Mouse (Mus musculus) liver, adult (tissue): ENCODE data around the gene Arap1.

ENCODE experiments used
- GATA4 ChIP-seq: IDR thresholded peaks from 2 replicates; pipeline ENCODE4 v1.6.1; 2014; ENCODE audit warnings: mild to moderate bottlenecking, low read length; ENCODE audit not compliant: insufficient replicate concordance

The Arap1 gene

DNA sequence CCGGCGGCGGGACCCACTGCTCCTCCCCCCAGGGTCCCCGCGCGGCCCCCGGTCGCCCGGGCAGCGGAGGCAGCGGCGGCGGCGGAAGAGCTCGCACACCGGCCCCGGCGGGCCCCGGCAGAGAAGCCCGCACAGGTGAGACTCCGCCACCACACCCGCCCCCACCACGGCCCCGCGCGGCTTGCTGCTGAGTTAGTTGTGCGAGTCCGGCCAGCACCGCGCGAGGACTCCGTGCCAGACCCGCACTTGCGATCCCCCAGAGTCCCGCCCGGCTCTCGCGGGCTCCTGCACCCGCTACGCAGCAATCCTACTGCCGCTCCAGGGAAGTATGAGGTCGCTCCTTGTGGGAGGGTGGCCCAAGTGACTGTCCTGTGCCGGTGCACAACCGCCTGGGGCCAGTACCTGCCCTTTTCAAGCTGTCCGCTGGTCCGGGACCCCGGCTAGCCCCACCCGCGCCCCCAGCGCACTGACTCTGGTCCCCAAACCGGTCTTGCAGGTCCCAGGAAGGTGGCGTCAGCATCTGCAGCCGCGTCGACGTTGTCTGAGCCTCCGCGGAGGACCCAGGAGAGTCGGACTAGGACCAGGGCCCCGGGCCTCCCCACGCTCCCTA lies 26.5 kb upstream of the Arap1 start:
- no peak for TF ChIP-seq GATA4

DNA sequence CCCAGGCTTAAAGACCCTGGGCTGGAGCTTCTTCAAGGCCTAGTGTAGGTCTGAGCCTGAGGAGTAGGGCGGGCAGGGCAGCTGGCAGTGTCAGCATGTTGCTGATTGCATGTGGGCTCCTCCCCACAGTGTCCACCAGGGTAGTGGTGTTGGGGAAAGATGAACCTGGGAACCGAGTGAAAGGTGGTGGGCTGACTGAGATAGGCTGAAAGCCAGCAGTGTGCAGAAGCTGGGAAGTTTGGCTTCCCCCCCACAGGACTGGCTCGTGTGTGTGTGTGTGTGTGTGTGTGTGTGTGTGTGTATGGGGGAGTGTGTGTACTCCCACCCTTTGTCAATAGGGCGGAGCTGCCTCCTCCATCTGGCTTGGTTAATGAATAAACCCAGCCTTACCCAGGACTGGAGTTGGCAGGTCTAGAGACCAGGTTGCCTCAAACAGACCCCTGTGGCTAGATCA lies 24.7 kb upstream of the Arap1 start:
- TF ChIP-seq GATA4 = peak; percentile 91

DNA sequence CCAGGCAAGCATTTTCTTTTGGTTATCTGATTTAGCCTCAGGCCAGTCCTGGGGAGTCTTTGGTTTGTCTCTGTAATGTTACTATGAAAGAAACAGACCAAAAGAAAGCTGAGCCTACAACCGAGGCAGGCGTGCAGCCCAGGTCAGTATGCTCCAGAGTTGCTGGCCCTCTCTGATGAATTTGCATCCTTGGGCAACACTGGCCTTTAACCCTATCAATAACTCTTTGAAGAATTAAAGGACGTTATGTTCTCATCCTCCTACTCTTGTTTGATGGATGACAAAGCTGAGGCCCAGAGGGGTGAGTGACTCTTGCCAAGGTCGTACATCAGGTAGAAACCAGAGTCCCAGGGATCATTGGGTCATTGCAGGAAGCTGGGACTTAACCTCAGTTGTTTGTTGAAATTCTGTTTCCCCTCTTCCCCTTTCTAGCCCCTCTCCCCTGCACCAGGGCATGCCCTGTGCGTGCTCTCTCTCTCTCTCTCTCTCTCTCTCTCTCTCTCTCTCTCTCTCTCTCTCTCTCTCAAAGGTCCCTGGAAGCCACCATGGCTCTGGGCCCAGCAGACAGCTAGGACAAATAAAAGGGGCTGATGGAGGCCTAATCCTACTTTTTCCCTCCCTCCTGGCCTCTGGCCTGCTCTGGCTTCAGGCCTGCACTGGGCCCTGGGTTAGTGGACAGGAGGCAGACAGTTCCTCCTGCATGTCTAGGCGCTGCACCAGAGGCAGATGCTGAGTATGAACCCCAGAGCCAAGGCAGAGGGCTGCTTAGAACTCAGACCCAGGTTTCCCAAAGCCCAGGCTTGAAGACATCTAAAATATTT lies 23.5 kb upstream of the Arap1 start:
- TF ChIP-seq GATA4 = no peak

DNA sequence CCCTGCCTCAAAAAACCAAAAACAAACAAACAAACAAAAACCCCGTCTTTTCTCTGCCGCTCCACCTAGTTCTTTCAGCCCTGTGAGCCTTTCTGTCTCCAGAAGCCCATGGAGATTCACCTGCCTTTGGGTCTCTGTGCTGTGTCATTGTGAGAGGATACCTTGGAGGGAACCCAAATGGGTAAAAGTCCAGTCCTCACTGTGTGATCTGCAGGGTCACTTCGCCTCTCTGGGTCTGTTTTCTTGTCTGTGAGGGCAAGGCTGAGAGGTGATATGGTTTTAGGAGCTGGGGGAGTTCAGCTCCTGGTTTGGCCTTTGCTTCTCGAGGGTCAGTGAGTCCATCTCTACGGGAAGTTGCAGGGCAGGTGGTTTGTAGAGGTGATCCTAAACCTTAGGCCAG lies 21.9 kb upstream of the Arap1 start:
- no peak; the same call in 1 of the 2 replicates for TF ChIP-seq GATA4

DNA sequence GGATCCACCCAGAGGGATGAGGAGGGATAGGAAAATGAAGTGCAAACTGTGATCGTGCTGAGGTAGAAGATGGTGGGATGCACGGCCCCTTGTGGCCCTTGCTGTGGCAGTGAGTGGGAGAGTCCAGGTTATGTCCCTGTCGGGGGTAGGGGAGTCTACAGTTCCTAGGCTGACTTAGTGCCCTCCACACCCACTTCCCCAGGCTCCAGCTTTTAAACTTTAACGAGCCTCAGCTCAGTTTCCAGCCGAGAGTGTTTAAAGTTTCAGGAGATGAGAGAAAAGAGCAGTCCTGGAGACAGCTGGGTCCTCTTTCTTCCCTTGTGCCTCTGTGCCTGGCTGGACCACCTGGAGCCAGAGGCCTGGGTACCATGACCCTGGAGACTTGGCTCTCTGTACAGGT lies 20.6 kb upstream of the Arap1 start:
- TF ChIP-seq GATA4 = no peak

DNA sequence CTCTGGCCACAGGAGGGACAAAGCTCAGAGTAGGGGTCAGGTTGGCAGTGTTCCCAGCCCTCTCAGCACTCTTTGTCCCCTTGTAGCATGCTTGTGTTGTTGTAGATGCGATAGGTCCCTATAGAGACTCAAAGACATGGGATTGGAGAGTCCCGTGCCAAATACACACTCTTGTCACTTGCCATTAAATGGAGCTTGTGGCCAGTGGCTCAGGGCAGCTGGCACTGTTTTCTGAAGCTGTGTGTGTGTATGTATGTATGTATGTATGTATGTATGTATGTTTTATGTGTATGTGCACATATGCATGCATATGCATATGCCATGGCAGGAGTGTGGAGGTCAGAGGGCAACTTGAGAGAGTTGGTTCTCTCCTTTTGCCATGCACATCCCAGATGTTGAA lies 20.1 kb upstream of the Arap1 start:
- no peak for TF ChIP-seq GATA4

DNA sequence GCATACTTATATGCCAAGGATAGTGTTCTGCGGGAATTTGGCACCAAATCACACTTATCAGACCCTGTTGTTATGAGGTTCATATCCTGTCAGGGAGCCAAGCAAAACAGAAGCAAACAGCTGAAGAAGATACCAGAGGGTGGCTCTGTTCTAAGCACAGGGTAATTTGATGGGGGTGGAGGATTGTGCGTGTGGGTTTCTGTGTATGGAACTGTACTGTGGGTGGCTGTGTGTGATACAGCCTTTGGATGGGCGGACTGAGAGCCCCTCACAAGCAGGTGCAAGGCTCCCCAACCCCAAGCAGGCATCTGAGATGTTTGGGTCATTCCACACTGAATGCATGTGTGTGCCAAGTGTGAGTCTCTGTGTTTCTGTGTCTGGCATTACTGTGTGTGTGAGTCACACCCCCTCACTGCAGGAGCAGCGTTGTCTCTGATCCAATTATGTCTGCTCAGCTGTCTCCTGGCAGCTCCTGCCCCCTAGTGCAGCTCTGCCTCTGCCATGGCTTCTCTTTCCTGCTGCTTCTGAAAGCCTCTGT lies 19.2 kb upstream of the Arap1 start:
- TF ChIP-seq GATA4 = no peak

DNA sequence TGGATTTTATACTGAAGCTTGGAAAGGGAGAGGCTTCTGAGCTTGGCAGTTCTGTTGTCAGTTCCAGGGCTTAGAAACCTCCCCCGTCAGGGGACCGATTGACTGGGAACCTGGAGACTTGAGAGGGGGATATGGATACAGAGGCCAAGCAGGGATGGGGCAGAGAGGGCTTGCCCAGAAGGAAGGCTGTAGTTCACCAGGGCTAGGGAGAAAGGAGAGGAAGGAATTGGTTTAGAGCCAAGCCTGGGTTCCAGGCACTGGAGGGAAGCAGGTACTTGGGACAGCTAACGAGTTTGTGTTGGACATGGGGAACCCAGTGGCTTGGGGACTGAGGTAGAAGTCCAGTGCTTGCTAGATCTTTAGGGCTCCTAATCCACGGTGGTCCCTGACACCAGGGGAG lies 18.3 kb upstream of the Arap1 start:
- no peak for TF ChIP-seq GATA4

DNA sequence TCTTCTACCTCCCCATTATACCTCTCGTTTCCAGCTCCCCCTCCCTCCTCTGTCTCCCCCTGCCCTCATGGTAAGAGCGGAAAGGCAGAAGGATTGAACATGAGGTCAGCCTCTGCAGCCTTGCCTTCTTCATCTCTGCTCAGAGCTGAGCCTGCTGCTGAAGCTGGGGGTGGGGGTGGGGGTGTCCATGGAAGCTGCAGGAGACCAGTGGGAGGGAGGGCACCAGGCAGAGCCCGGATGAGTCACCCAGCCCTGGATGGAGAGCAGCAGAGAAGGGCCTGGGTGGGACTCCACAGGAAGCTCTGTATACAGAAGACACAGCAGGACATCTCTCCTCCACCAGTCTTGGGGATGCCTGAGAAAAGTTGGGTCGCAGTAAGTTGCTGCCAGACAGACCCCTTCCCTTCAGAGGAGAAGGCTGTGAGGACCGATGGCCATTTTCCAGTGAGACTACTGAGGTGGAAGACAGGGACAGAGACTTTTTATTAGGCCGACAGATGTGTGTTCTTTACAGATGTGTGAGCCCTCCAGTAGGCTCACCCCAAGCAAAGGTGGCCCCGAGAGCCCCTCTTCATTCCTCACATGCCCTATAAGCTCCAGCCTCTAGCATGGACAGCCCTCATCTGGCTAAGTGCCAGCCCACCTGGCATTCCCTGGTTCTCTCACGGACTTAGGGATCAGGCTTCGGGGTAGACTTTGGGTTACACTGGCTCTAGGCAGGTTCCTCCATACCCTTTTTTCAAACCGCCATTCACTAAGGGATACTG lies 17.6 kb upstream of the Arap1 start:
- no peak for TF ChIP-seq GATA4

DNA sequence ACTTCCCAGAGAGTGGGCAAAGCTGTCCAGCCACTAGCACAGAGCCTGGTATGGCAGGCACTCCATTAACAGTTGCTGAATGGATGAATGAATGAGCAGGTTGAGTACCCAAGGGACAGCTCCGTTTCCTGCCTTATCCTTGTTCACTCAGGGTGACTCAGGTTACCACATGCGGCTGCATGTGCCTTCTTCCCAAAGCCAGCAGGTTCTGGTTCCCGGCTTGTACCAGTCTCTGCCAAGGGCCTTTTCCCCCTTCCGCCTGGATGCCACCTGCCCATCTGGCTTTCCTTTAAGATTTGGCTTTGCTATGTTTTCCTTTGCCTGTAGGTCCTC lies 17.1 kb upstream of the Arap1 start:
- no peak for TF ChIP-seq GATA4

DNA sequence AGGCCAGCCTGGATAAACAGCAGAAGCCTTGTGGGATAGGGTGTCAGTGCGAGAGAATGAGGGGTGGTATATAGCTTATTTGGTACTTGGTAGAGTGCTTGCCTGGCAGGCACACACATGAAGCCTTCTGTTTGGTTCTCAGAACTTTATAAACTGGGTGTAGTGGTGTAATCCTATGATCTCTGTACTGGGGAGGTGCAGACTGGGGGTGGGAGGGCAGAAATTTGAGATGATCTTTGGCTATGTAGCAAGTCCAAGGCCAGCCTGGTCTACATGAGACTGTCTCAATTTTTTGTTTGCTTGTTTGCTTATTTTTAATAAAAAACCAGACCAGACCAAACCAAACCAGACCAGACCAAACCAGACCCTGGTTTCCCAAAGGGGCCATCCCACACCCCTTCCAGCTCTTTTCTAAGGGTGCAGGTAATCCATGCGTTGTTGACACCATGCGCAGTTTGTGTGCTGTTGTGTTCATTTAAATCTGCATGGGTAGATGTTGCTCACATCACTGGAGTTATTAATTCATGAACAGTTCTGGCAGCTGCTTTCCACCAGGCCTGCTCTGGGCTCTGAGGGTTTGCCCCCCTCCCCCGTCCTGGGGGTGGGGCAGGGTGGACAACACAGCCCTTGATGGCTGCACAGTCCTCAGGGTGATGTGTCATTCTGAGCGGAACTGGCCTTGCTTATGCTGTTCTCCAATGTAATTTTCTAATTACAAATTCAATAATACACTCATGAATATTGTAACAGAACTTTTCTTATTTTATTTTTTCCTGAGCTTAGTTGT lies 15.6 kb upstream of the Arap1 start:
- no peak for TF ChIP-seq GATA4

DNA sequence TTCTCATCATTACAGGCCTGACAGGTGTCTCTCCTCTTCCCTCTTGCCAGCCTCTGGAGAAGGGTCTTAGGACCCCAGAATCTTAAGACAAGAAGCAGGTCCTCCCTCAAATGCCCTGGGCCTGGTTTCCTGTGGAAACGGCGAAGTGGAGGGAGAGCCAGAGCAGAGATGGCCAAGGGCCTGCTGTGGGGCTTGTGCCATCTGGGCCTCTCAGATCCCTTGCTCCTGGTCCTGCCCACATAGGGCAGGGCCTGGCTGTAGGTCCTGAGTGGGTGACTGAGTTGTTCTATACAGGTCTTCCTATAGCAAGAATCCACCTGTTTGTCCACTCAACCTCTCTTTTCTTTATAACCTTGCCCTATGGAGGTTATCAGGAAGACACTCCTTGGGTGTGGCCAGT lies 12.6 kb upstream of the Arap1 start:
- TF ChIP-seq GATA4 = no peak

DNA sequence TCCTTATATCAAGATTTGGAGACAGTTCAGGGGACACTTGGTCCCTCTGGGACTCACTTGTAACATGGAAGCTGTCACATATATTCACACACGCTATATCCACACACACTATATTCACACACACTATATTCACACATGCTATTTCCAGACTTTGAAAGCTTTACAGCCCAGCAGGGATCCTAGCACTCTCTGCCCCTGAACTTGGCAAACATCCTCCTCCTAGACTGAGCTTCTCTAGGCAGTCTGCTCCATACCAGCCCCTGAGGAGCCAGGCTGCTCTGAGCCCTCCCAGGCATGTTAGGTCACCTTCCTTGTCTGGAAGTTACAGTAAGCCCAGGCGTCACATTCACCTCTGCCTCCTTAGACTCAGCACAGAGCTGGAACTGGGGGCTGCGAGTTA lies 11.2 kb upstream of the Arap1 start:
- TF ChIP-seq GATA4 = no peak

DNA sequence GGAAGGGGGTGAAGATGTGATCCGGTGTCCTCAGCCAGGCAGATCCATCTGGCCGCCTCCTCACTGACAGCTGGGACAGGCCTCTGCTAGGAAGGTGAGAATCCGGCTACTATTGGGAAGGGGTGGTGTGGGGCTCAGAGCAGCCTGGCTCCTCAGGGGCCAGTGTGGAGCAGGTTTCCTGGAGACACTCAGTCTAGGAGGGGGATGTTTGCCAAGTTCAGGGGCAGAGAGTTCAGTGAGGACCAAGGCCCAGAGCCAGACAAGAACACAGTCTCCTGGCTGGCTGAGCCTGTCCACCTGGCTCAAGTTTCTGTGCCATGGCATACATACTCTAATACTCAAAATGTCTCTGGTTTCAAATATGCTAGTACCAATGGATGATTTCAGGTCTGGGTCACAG lies 10.5 kb upstream of the Arap1 start:
- no peak for TF ChIP-seq GATA4

DNA sequence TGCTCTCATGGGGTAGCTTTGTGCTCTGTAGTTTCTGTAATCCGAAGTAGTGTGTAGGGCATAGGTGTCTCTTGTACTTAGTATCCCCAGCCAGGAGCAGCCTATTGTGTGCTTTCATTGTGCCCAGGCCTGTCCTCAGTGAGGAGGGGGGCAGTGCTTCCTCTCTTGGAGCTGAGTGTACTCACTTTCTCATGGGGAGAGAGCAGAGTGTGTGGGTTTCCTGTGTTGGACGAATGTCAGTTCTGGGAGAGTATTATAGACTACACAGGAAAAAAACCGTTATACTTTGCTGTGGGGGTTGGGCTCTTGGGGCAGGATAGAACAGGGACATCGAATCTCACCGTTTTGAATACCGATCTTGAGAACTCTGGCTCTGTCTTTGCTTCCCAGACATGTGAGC lies 6.5 kb upstream of the Arap1 start:
- no peak for TF ChIP-seq GATA4
